Mouse (Mus musculus) heart, embryonic 10.5 days (tissue): ENCODE measurements around the gene Ocm. TPM values are rescaled to one million over a fixed set of nuclear protein-coding genes. Genes with fewer than 3 reads are reported as not detected.

Experiments
- DNase-seq: peaks from one replicate; pipeline ENCODE4 v3.0.0-alpha.2; 2017; ENCODE audit warnings: low spot score
- H3K27ac ChIP-seq: fragments of 300-500 bp; sonication (generic); 2 replicates; pipeline ENCODE4 v1.5.1; 2016; ENCODE audit warnings: mild to moderate bottlenecking
- H3K27me3 ChIP-seq: fragments of 300-500 bp; sonication (generic); 2 replicates; pipeline ENCODE4 v1.6.1; 2016; ENCODE audit warnings: mild to moderate bottlenecking; ENCODE audit not compliant: poor library complexity, insufficient read depth, severe bottlenecking
- H3K36me3 ChIP-seq: fragments of 300-500 bp; sonication (generic); 2 replicates; pipeline ENCODE4 v1.6.1; 2016; ENCODE audit warnings: mild to moderate bottlenecking, moderate library complexity
- H3K4me1 ChIP-seq: fragments of 300-500 bp; sonication (generic); 2 replicates; pipeline ENCODE4 v1.6.1; 2016; ENCODE audit warnings: mild to moderate bottlenecking
- H3K4me3 ChIP-seq: fragments of 300-500 bp; sonication (generic); 2 replicates; pipeline ENCODE4 v1.5.1; 2016; ENCODE audit warnings: mild to moderate bottlenecking, moderate library complexity
- H3K9me3 ChIP-seq: fragments of 300-500 bp; sonication (generic); 2 replicates; pipeline ENCODE4 v1.6.1; 2016; ENCODE audit warnings: mild to moderate bottlenecking, moderate library complexity
- WGBS: fragments of 180-500 bp; shearing (Covaris S2); methylation state at CpG from one replicate; pipeline ENCODE4 v1.1.7; 2016; 5-methylcytosine and 5-hydroxymethylcytosine counted together
- polyA plus RNA-seq: library from polyadenylated mRNA; unstranded; fragments of >200 nt; fragmentation: Nextera tagmentation; extraction: Ambion mirVana; gene quantifications from 2 replicates; pipeline ENCODE4 v1.2.1, GENCODE M21; 2016

Ocm gene
- polyA plus RNA-seq, result 0.21 TPM in 1 of 2 replicates, not detected in the other

GRCm38 (mm10) chr5:144026620-144027263 is at the start of gene Ocm:
Ocm (minus strand) TSS chr5:144026670.
- no peak for DNase-seq
- H3K27me3 ChIP-seq, result no peaks in the 10 kb centered on the region
- H3K4me1 ChIP-seq, result 0 out of 2 replicates have a peak, but pooled peaks cover 2% of the 10 kb centered on the region
- WGBS, result 63% methylated on average over 11 of the region's 11 CpGs
- H3K27ac ChIP-seq, result no peak within 1 kb of the TSS
- no peak within 1 kb of the TSS for H3K4me3 ChIP-seq
- no peaks in the 10 kb centered on the region for H3K36me3 ChIP-seq
- H3K9me3 ChIP-seq, result no peaks in the 10 kb centered on the region

GRCm38 (mm10) chr5:144071249-144071648 is 44.8 kb upstream of the Ocm start:
- WGBS, result 58% methylated on average over 1 of the region's 1 CpGs
- H3K4me1 ChIP-seq, result no peaks in the 10 kb centered on the region
- H3K36me3 ChIP-seq, result no peaks in the 10 kb centered on the region
- no peak overlapping the region for H3K4me3 ChIP-seq
- no peaks in the 10 kb centered on the region for H3K9me3 ChIP-seq
- H3K27me3 ChIP-seq, result no peaks in the 10 kb centered on the region
- DNase-seq, result no peak
- H3K27ac ChIP-seq, result no peak overlapping the region

GRCm38 (mm10) chr5:144070064-144070463 is 43.6 kb upstream of the Ocm start:
- no peaks in the 10 kb centered on the region for H3K27me3 ChIP-seq
- no peak for DNase-seq
- no peak overlapping the region for H3K4me3 ChIP-seq
- no peak overlapping the region for H3K27ac ChIP-seq
- no peaks in the 10 kb centered on the region for H3K4me1 ChIP-seq
- no peaks in the 10 kb centered on the region for H3K36me3 ChIP-seq
- 87% methylated on average over 1 of the region's 1 CpGs for WGBS
- no peaks in the 10 kb centered on the region for H3K9me3 ChIP-seq

- WGBS, result 79% methylated on average over 2 of the region's 2 CpGs
- no peaks in the 10 kb centered on the region for H3K4me1 ChIP-seq
- no peak for DNase-seq
Observed at GRCm38 (mm10) chr5:144066036-144066435, 39.6 kb upstream of the Ocm start.

GRCm38 (mm10) chr5:144064093-144064492 is 37.6 kb upstream of the Ocm start:
- Histone ChIP-seq H3K4me1 (no peaks in the 10 kb centered on the region), H3K9me3 (no peaks in the 10 kb centered on the region), H3K27ac (no peak overlapping the region), H3K4me3 (no peak overlapping the region), H3K36me3 (no peaks in the 10 kb centered on the region), H3K27me3 (no peaks in the 10 kb centered on the region)
- WGBS, result 72% methylated on average over 5 of the region's 5 CpGs
- no peak for DNase-seq

More at GRCm38 (mm10) chr5:144066036-144066435, 39.6 kb upstream of the Ocm start:
- H3K27me3 ChIP-seq, result no peaks in the 10 kb centered on the region
- H3K9me3 ChIP-seq, result no peaks in the 10 kb centered on the region
- no peaks in the 10 kb centered on the region for H3K36me3 ChIP-seq
- no peak overlapping the region for H3K4me3 ChIP-seq
- H3K27ac ChIP-seq, result no peak overlapping the region

- DNase-seq, result no peak
- Histone ChIP-seq H3K27ac (no peak overlapping the region), H3K4me3 (no peak overlapping the region), H3K27me3 (no peaks in the 10 kb centered on the region), H3K9me3 (no peaks in the 10 kb centered on the region), H3K4me1 (no peaks in the 10 kb centered on the region), H3K36me3 (no peaks in the 10 kb centered on the region)
- WGBS, result 80% methylated on average over 6 of the region's 6 CpGs
Observed at GRCm38 (mm10) chr5:144054340-144054739, 27.9 kb upstream of the Ocm start.

GRCm38 (mm10) chr5:144053450-144053849 is 27.0 kb upstream of the Ocm start:
- Histone ChIP-seq H3K27ac (no peak overlapping the region), H3K27me3 (no peaks in the 10 kb centered on the region), H3K4me1 (no peaks in the 10 kb centered on the region), H3K9me3 (no peaks in the 10 kb centered on the region), H3K4me3 (no peak overlapping the region), H3K36me3 (no peaks in the 10 kb centered on the region)
- 47% methylated on average over 3 of the region's 3 CpGs for WGBS
- no peak for DNase-seq

GRCm38 (mm10) chr5:144051268-144051667 is 24.8 kb upstream of the Ocm start:
- Histone ChIP-seq H3K27me3 (no peaks in the 10 kb centered on the region), H3K36me3 (no peaks in the 10 kb centered on the region), H3K4me3 (no peak overlapping the region), H3K27ac (no peak overlapping the region), H3K4me1 (no peaks in the 10 kb centered on the region), H3K9me3 (no peaks in the 10 kb centered on the region)
- DNase-seq, result no peak

- 80% methylated on average over 3 of the region's 3 CpGs for WGBS
- H3K27ac ChIP-seq, result no peak overlapping the region
Observed at GRCm38 (mm10) chr5:144049881-144050280, 23.4 kb upstream of the Ocm start.

GRCm38 (mm10) chr5:144047324-144047723 is 20.9 kb upstream of the Ocm start:
- H3K27ac ChIP-seq, result no peak overlapping the region
- 61% methylated on average over 13 of the region's 13 CpGs for WGBS
- H3K27me3 ChIP-seq, result no peaks in the 10 kb centered on the region
- no peaks in the 10 kb centered on the region for H3K4me1 ChIP-seq
- H3K4me3 ChIP-seq, result no peak overlapping the region
- no peaks in the 10 kb centered on the region for H3K36me3 ChIP-seq
- H3K9me3 ChIP-seq, result no peaks in the 10 kb centered on the region
- no peak for DNase-seq

More at GRCm38 (mm10) chr5:144049881-144050280, 23.4 kb upstream of the Ocm start:
- Histone ChIP-seq H3K4me1 (no peaks in the 10 kb centered on the region), H3K4me3 (no peak overlapping the region), H3K27me3 (no peaks in the 10 kb centered on the region), H3K9me3 (no peaks in the 10 kb centered on the region), H3K36me3 (no peaks in the 10 kb centered on the region)
- DNase-seq, result no peak

- Histone ChIP-seq H3K4me3 (no peak overlapping the region), H3K36me3 (no peaks in the 10 kb centered on the region), H3K27me3 (no peaks in the 10 kb centered on the region), H3K9me3 (no peaks in the 10 kb centered on the region), H3K27ac (no peak overlapping the region), H3K4me1 (no peaks in the 10 kb centered on the region)
- 87% methylated on average over 11 of the region's 11 CpGs for WGBS
- no peak for DNase-seq
Observed at GRCm38 (mm10) chr5:144043166-144043565, 16.7 kb upstream of the Ocm start.

GRCm38 (mm10) chr5:144040720-144041364 is 14.4 kb upstream of the Ocm start:
- no peaks in the 10 kb centered on the region for H3K36me3 ChIP-seq
- no peak overlapping the region for H3K27ac ChIP-seq
- WGBS, result 46% methylated on average over 11 of the region's 11 CpGs
- H3K4me3 ChIP-seq, result no peak overlapping the region
- H3K4me1 ChIP-seq, result no peaks in the 10 kb centered on the region
- no peaks in the 10 kb centered on the region for H3K27me3 ChIP-seq
- DNase-seq, result peak; percentile 81
- H3K9me3 ChIP-seq, result no peaks in the 10 kb centered on the region

- Histone ChIP-seq H3K36me3 (no peaks in the 10 kb centered on the region), H3K27me3 (no peaks in the 10 kb centered on the region), H3K27ac (no peak overlapping the region), H3K4me1 (no peaks in the 10 kb centered on the region), H3K9me3 (no peaks in the 10 kb centered on the region), H3K4me3 (no peak overlapping the region)
- no peak for DNase-seq
- WGBS, result 89% methylated on average over 5 of the region's 5 CpGs
Observed at GRCm38 (mm10) chr5:144039886-144040285, 13.4 kb upstream of the Ocm start.
